Mouse (Mus musculus) thymus, adult 2 months (tissue): ENCODE data around the gene 1500009C09Rik. TPM values are rescaled to one million over a fixed set of nuclear protein-coding genes. Genes with fewer than 3 reads are reported as not detected.

Experiments
- DNase-seq: peaks from one replicate; pipeline ENCODE4 v3.0.0; 2021
- H3K27ac ChIP-seq: fragments of 200-500 bp; 2 replicates; pipeline ENCODE4 v1.5.1; 2012; ENCODE audit warnings: low read length, control low read depth; ENCODE audit not compliant: control insufficient read depth, insufficient read depth
- H3K27me3 ChIP-seq: fragments of 200-500 bp; 2 replicates; pipeline ENCODE4 v1.6.1; 2012; ENCODE audit warnings: mild to moderate bottlenecking, low read length, moderate library complexity, mixed read lengths; ENCODE audit not compliant: control insufficient read depth, insufficient read depth
- H3K36me3 ChIP-seq: fragments of 200-500 bp; 2 replicates; pipeline ENCODE4 v1.6.1; 2012; ENCODE audit warnings: mild to moderate bottlenecking, low read length, moderate library complexity; ENCODE audit not compliant: control insufficient read depth, insufficient read depth
- H3K4me1 ChIP-seq: fragments of 200-500 bp; replicated peaks from 2 replicates; pipeline ENCODE4 v1.6.1; 2012; ENCODE audit warnings: low read length; ENCODE audit not compliant: control insufficient read depth, insufficient read depth
- H3K4me3 ChIP-seq: fragments of 200-500 bp; 2 replicates; pipeline ENCODE4 v1.5.1; 2012; ENCODE audit warnings: mild to moderate bottlenecking, low read length, control low read depth, moderate library complexity; ENCODE audit not compliant: control insufficient read depth, insufficient read depth
- CTCF ChIP-seq: fragments of 200-500 bp; IDR thresholded peaks from 2 replicates; pipeline ENCODE4 v1.5.1; 2012; ENCODE audit warnings: mild to moderate bottlenecking, control low read depth, low read length, moderate library complexity, borderline replicate concordance; ENCODE audit not compliant: control insufficient read depth, poor library complexity, insufficient read depth; ENCODE audit errors: extremely low read depth
- POLR2A ChIP-seq: fragments of 200-500 bp; IDR thresholded peaks from 2 replicates; pipeline ENCODE4 v1.6.1; 2012; ENCODE audit warnings: mild to moderate bottlenecking, low read length, control low read depth, moderate library complexity; ENCODE audit not compliant: control insufficient read depth, poor library complexity, insufficient read depth; ENCODE audit errors: extremely low read depth
- WGBS: fragments of 180-500 bp; shearing (Covaris S2); methylation state at CpG from one replicate; pipeline ENCODE4 v1.1.7; 2018; 5-methylcytosine and 5-hydroxymethylcytosine counted together
- polyA plus RNA-seq: library from polyadenylated mRNA; depleted of rRNA; stranded (reverse); fragments of >200 nt; gene quantifications from 2 replicates; pipeline ENCODE4 v1.2.3, GENCODE M21; 2012; rRNA removed

The 1500009C09Rik gene
- polyA plus RNA-seq, 1 experiment: 0.24 TPM

- DNase-seq: no peak
- H3K36me3 ChIP-seq: no peaks in the 10 kb centered on the region
- H3K27me3 ChIP-seq: no peaks in the 10 kb centered on the region; the same call in 1 of the 2 replicates
- no peaks in the 10 kb centered on the region for H3K4me1 ChIP-seq
- WGBS: 72% methylated on average over 39 of the region's 39 CpGs
- no peak within 1 kb of the TSS for H3K4me3 ChIP-seq
- H3K27ac ChIP-seq: no peak within 1 kb of the TSS
- TF ChIP-seq POLR2A: no peak
- TF ChIP-seq CTCF: no peak
Measured at GRCm38 (mm10) chr15:82298764-82299561, 46.8 kb downstream of the 1500009C09Rik start, which contains the start of gene Wbp2nl. Wbp2nl (plus strand) TSS chr15:82298954.

GRCm38 (mm10) chr15:82307107-82307506, 54.9 kb downstream of the 1500009C09Rik start:
- WGBS: 97% methylated on average over 3 of the region's 3 CpGs
- no peak overlapping the region for H3K4me3 ChIP-seq
- no peaks in the 10 kb centered on the region for H3K4me1 ChIP-seq
- no peak overlapping the region for H3K27ac ChIP-seq
- TF ChIP-seq CTCF (no peak), POLR2A (no peak)
- no peaks in the 10 kb centered on the region for H3K36me3 ChIP-seq
- DNase-seq: no peak
- H3K27me3 ChIP-seq: no peaks in the 10 kb centered on the region; the same call in 1 of the 2 replicates

- WGBS: 87% methylated on average over 3 of the region's 3 CpGs
- H3K4me3 ChIP-seq: no peak overlapping the region
- no peaks in the 10 kb centered on the region for H3K4me1 ChIP-seq
- TF ChIP-seq POLR2A: no peak
- no peaks in the 10 kb centered on the region; the same call in 1 of the 2 replicates for H3K27me3 ChIP-seq
- no peaks in the 10 kb centered on the region for H3K36me3 ChIP-seq
- H3K27ac ChIP-seq: no peak overlapping the region
- no peak for DNase-seq
Measured at GRCm38 (mm10) chr15:82308416-82308815, 56.2 kb downstream of the 1500009C09Rik start.

Other genes starting within 250 kb of the 1500009C09Rik start
- gene Desi1, start 218.5 kb upstream of the 1500009C09Rik start, polyA plus RNA-seq: 199 and 252 TPM in 2 replicates
- 122 and 134 TPM in 2 replicates for gene Snu13, start 204.8 kb upstream of the 1500009C09Rik start, polyA plus RNA-seq
- 0.04 TPM in 1 of 2 replicates, not detected in the other for gene 4930407I10Rik, start 193.2 kb upstream of the 1500009C09Rik start, polyA plus RNA-seq
- 0.08 and 0.11 TPM in 2 replicates for gene Mei1, start 182.4 kb upstream of the 1500009C09Rik start, polyA plus RNA-seq
- 33.1 and 39.4 TPM in 2 replicates for gene Ccdc134, start 124.5 kb upstream of the 1500009C09Rik start, polyA plus RNA-seq
- gene Srebf2, start 105.2 kb upstream of the 1500009C09Rik start, polyA plus RNA-seq: 410 and 478 TPM in 2 replicates
- gene Shisa8, start 39.6 kb upstream of the 1500009C09Rik start, polyA plus RNA-seq: 0.93 and 1.1 TPM in 2 replicates
- 4.3 and 7.0 TPM in 2 replicates for gene Tnfrsf13c, start 28.0 kb upstream of the 1500009C09Rik start, polyA plus RNA-seq
- 44.8 and 68.0 TPM in 2 replicates for gene Cenpm, start 7.6 kb upstream of the 1500009C09Rik start, polyA plus RNA-seq
- gene Sept3, start 22.5 kb downstream of the 1500009C09Rik start, polyA plus RNA-seq: 3.4 and 4.6 TPM in 2 replicates
- gene Wbp2nl, start 46.6 kb downstream of the 1500009C09Rik start, polyA plus RNA-seq: 0.11 and 0.14 TPM in 2 replicates
- 118 and 150 TPM in 2 replicates for gene Naga, start 86.5 kb downstream of the 1500009C09Rik start, polyA plus RNA-seq
- 1.7 and 2.3 TPM in 2 replicates for gene Pheta2, start 86.5 kb downstream of the 1500009C09Rik start, polyA plus RNA-seq
- 218 and 230 TPM in 2 replicates for gene Smdt1, start 86.6 kb downstream of the 1500009C09Rik start, polyA plus RNA-seq
- gene Ndufa6, start 101.9 kb downstream of the 1500009C09Rik start, polyA plus RNA-seq: 227 and 278 TPM in 2 replicates
- 12.6 and 15.7 TPM in 2 replicates for gene Cyp2d22, start 127.9 kb downstream of the 1500009C09Rik start, polyA plus RNA-seq
- not detected in 2 replicates for gene Cyp2d11, start 141.6 kb downstream of the 1500009C09Rik start, polyA plus RNA-seq
- 0.28 and 2.5 TPM in 2 replicates for gene Cyp2d10, start 154.8 kb downstream of the 1500009C09Rik start, polyA plus RNA-seq
- 0.22 and 0.23 TPM in 2 replicates for gene Cyp2d9, start 181.0 kb downstream of the 1500009C09Rik start, polyA plus RNA-seq